ENCODE assay signal across 11 mouse cellular contexts in genomic region chr12:28906809-28907297, GRCm38 (mm10).
A peak's percentile ranks its signal among the peaks of the same experiment; 100 is the strongest.
DNase-seq lines count a peak whose midpoint lies in the region; ATAC-seq and TF ChIP-seq lines count a peak whose summit lies in the region.
"Had no signal": no experiment of that assay in that cellular context is flagged by ENCODE, and none has a peak within 500 bp of the region (broad histone marks: within the 10 kb centered on the region; RNA-seq: fewer than 3 reads in every experiment).

No protein-coding gene starts in this region.

- TF ChIP-seq POLR2A in limb, embryonic 14.5 days (IDR thresholded peaks at IDR 0.05; ENCODE audit: borderline replicate concordance, extremely low read depth, insufficient read depth, insufficient read length) = no peak

- 12% methylated on average over 7 of the region's 7 CpGs for WGBS in kidney, postnatal 0 days
- 10% methylated on average over 7 of the region's 7 CpGs for WGBS in forebrain, embryonic 15.5 days
- 25% methylated on average over 7 of the region's 7 CpGs for WGBS in limb, embryonic 14.5 days
- WGBS in stomach, embryonic 16.5 days = 11% methylated on average over 7 of the region's 7 CpGs

- H3K9ac ChIP-seq in kidney, postnatal 0 days (ENCODE audit: low read depth, low read length) = no peak overlapping the region
- H3K9ac ChIP-seq in forebrain, embryonic 15.5 days (replicated peaks) = no peak overlapping the region
- H3K9ac ChIP-seq in limb, embryonic 14.5 days (ENCODE audit: low read depth, low read length, severe bottlenecking) = no peak overlapping the region
- H3K9ac ChIP-seq in stomach, embryonic 16.5 days (ENCODE audit: low read length) = no peak overlapping the region
- H3K9ac ChIP-seq: liver, postnatal 0 days had no signal

- H3K4me3 ChIP-seq in kidney, postnatal 0 days (replicated peaks; ENCODE audit: low read depth, low read length) = no peak overlapping the region
- H3K4me3 ChIP-seq in forebrain, embryonic 15.5 days = no peak overlapping the region
- H3K4me3 ChIP-seq in limb, embryonic 14.5 days (replicated peaks; ENCODE audit: low read length) = no peak overlapping the region
- no peak overlapping the region for H3K4me3 ChIP-seq in stomach, embryonic 16.5 days (replicated peaks; ENCODE audit: low read length)

- no peaks in the 10 kb centered on the region for H3K27me3 ChIP-seq in kidney, postnatal 0 days (ENCODE audit: insufficient read depth, low read length)
- H3K27me3 ChIP-seq in forebrain, embryonic 15.5 days = no peaks in the 10 kb centered on the region
- H3K27me3 ChIP-seq in limb, embryonic 14.5 days (ENCODE audit: control insufficient read depth, insufficient read depth, low read length) = no peaks in the 10 kb centered on the region
- H3K27me3 ChIP-seq in stomach, embryonic 16.5 days (ENCODE audit: control insufficient read depth, insufficient read depth, low read length) = no peaks in the 10 kb centered on the region

- TF ChIP-seq CTCF in kidney, postnatal 0 days (IDR thresholded peaks at IDR 0.05; ENCODE audit: low read depth) = no peak

- peak overlapping the region; percentile 17; the same call in 1 of the 2 replicates for H3K4me2 ChIP-seq in kidney, postnatal 0 days (ENCODE audit: low read length)
- H3K4me2 ChIP-seq in forebrain, embryonic 15.5 days (replicated peaks) = no peak overlapping the region
- H3K4me2 ChIP-seq in limb, embryonic 14.5 days (replicated peaks; ENCODE audit: low read depth, low read length, severe bottlenecking) = no peak overlapping the region
- 0 out of 2 replicates have a peak overlapping the region, but pooled peaks have one; percentile 3 for H3K4me2 ChIP-seq in stomach, embryonic 16.5 days (ENCODE audit: low read depth, low read length)

- no peaks in the 10 kb centered on the region for H3K9me3 ChIP-seq in kidney, postnatal 0 days (replicated peaks; ENCODE audit: low read length)
- no peaks in the 10 kb centered on the region for H3K9me3 ChIP-seq in forebrain, embryonic 15.5 days
- no peaks in the 10 kb centered on the region for H3K9me3 ChIP-seq in limb, embryonic 14.5 days (ENCODE audit: control insufficient read depth, low read length)
- H3K9me3 ChIP-seq in stomach, embryonic 16.5 days (replicated peaks; ENCODE audit: control insufficient read depth, low read length) = no peaks in the 10 kb centered on the region

- H3K36me3 ChIP-seq in kidney, postnatal 0 days (ENCODE audit: insufficient read depth, low read length) = no peaks in the 10 kb centered on the region
- H3K36me3 ChIP-seq in forebrain, embryonic 15.5 days = no peaks in the 10 kb centered on the region
- no peaks in the 10 kb centered on the region for H3K36me3 ChIP-seq in limb, embryonic 14.5 days (ENCODE audit: control insufficient read depth, insufficient read depth, low read length)
- H3K36me3 ChIP-seq in stomach, embryonic 16.5 days (ENCODE audit: control insufficient read depth, insufficient read depth, low read length) = no peaks in the 10 kb centered on the region

- H3K27ac ChIP-seq in kidney, postnatal 0 days = peak overlapping the region; percentile 20; the same call in 1 of the 2 replicates
- peak overlapping the region; percentile 72 for H3K27ac ChIP-seq in forebrain, embryonic 15.5 days (replicated peaks)
- no peak overlapping the region for H3K27ac ChIP-seq in limb, embryonic 14.5 days (replicated peaks; ENCODE audit: low read depth, low read length)
- H3K27ac ChIP-seq in stomach, embryonic 16.5 days (ENCODE audit: low read length) = no peak overlapping the region

- H3K4me1 ChIP-seq in kidney, postnatal 0 days (replicated peaks; ENCODE audit: insufficient read depth, low read length) = peaks cover 15% of the 10 kb centered on the region; the same call in 1 of the 2 replicates
- peaks cover 22% of the 10 kb centered on the region for H3K4me1 ChIP-seq in forebrain, embryonic 15.5 days
- peaks cover 10% of the 10 kb centered on the region; the same call in 1 of the 2 replicates for H3K4me1 ChIP-seq in limb, embryonic 14.5 days (ENCODE audit: control insufficient read depth, insufficient read depth, low read length)
- peaks cover 11% of the 10 kb centered on the region for H3K4me1 ChIP-seq in stomach, embryonic 16.5 days (ENCODE audit: control insufficient read depth, insufficient read depth, low read length)

- DNase-seq in kidney, postnatal 0 days (ENCODE audit: low spot score) = peak; percentile 76
- DNase-seq in kidney, postnatal 10 days = no peak
- DNase-seq in limb, embryonic 14.5 days (ENCODE audit: low spot score) = peak; percentile 28
- no peak for DNase-seq in ovary, postnatal 10 days (ENCODE audit: low spot score)
- DNase-seq in urinary bladder, postnatal 14 days (ENCODE audit: low spot score) = no peak
- DNase-seq: adrenal gland, postnatal 10 days; liver, postnatal 0 days; thymus, adult 18-20 months had no signal

- no peak; the same call in 1 of the 2 replicates for ATAC-seq in kidney, postnatal 0 days (replicated peaks; ENCODE audit: low FRiP score, low read depth)
- no peak for ATAC-seq in forebrain, embryonic 15.5 days (replicated peaks)
- no peak for ATAC-seq in limb, embryonic 14.5 days (ENCODE audit: low FRiP score, low read depth)
- no peak; the same call in 1 of the 2 replicates for ATAC-seq in stomach, embryonic 16.5 days (ENCODE audit: insufficient read depth, low FRiP score)
- no peak for ATAC-seq in CD4-positive, CD25-positive, alpha-beta regulatory T cell, adult 4 months
- ATAC-seq: liver, postnatal 0 days had no signal

Comparison
In these comparisons a context has a peak if more than half of its experiments do, and no peak if none do; other contexts are left out.
1. DNase-seq: peak in kidney, postnatal 0 days (single experiment) and limb, embryonic 14.5 days (single experiment); none in kidney, postnatal 10 days (single experiment), ovary, postnatal 10 days (single experiment) and urinary bladder, postnatal 14 days (single experiment).
2. H3K27ac ChIP-seq: peak in kidney, postnatal 0 days (single experiment) and forebrain, embryonic 15.5 days (single experiment); none in limb, embryonic 14.5 days (single experiment) and stomach, embryonic 16.5 days (single experiment).
3. H3K4me2 ChIP-seq: peak in kidney, postnatal 0 days (single experiment) and stomach, embryonic 16.5 days (single experiment); none in forebrain, embryonic 15.5 days (single experiment) and limb, embryonic 14.5 days (single experiment).